Mouse (Mus musculus): ENCODE measurements around the gene Snd1.
"Not testable (repeated sequence)": the region's sequence is repeated elsewhere in the genome, so short reads cannot be mapped to it uniquely, and the experiment has no call there.

Gene Snd1

DNA sequence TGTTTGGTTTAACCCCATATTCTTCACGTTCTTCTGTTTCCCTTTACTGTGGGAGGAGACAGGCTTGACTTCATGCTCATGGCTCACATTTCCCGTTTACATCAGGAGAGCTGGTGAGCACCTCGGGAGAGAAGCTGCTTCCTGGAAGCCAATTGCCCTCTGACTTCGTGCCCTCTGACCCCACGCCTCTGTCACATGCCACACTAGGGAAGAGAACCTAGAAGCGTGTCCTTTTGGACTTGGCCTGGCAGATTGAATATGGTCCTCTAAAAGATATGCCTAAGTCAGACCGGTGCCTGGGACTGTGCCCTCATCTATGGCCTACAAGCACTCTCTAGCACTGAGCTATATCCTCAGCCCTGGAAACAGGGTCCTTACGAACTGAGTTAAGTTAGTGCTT, 430.4 kb downstream of the Snd1 start:
- DNase-seq (ENCODE audit: low spot score), result no peak

- DNase-seq (ENCODE audit: low spot score), result no peak
Observed at GRCm38 (mm10) chr6:28909866-28910265, 434.9 kb downstream of the Snd1 start.

GRCm38 (mm10) chr6:28914981-28915380, 440.0 kb downstream of the Snd1 start:
- no peak for DNase-seq (ENCODE audit: low spot score)

DNA sequence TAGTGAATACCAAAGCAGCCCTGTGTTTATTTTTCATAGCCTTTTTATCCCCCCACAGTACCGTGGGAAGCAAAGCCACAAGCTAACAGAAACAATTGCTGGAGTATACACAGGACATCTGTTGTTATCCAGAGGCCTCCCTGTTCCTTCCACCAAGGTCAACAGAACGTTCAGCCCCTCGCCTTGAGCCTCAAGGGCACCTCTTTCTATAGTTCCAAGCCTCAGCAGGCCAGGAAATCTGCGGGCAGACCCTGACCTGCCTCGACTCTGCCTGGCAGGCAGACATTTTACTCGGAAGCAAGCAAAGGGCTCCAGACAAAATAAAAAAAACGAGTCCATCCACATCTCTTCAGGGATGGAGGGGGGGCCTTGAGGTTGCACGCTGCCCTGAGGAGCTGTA, 441.7 kb downstream of the Snd1 start:
- DNase-seq (ENCODE audit: low spot score), result peak; percentile 74

GRCm38 (mm10) chr6:28919346-28919745, 444.4 kb downstream of the Snd1 start:
- no peak for DNase-seq (ENCODE audit: low spot score)

GRCm38 (mm10) chr6:28922371-28922770, 447.4 kb downstream of the Snd1 start:
- DNase-seq (ENCODE audit: low spot score), result no peak

GRCm38 (mm10) chr6:28923091-28923824, 448.3 kb downstream of the Snd1 start:
- no peak for DNase-seq (ENCODE audit: low spot score)

DNA sequence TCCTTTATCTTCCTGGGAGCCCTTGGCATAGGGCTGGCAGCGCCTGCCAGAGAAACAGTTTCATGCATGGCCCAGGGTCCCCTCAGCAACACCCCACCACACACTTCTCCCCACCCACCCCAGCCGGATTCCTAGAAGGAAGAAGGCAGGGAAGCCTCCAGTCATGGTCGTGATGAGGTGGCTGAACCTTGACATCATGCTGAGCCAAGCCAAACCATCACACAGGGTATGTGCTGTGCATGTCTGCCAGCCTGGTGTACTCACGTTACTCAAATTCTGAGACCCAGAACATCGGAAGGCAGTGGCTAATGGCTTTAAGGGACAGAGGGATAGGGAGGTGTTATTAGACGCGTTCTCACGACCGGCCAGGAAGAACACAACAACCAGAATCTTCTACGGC, 448.9 kb downstream of the Snd1 start:
- DNase-seq (ENCODE audit: low spot score), result no peak

- DNase-seq (ENCODE audit: low spot score), result not testable (repeated sequence)
Observed at GRCm38 (mm10) chr6:28927987-28928386, 453.0 kb downstream of the Snd1 start.

DNA sequence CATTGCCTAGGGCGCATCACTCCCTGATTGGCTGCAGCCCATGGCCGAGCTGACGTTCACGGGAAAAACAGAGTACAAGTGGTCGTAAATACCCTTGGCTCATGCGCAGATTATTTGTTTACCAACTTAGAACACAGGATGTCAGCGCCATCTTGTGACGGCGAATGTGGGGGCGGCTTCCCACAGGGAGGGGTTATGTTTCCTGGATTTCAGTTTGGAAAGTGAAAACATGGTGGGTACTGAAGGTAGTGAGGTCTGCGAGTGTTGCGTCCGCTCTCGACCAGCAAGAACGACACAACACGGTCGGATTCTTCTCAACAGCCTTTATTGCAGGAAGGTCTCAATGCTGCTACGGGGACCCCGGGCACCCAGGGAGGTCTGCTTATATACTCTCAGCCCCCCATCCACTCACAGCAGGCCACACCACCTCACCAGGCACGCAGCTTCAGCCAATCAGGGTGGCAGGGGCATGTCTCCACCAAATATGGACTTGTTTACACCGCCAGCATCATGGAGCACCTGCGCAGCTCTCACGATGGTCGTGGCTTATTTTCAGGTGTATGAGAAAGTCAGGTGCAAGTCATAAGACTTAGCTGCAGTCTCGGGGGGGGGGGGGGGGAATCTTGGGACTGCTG, 454.3 kb downstream of the Snd1 start:
- DNase-seq (ENCODE audit: low spot score), result not testable (repeated sequence)

- DNase-seq (ENCODE audit: low spot score), result no peak
Observed at GRCm38 (mm10) chr6:28931234-28931633, 456.3 kb downstream of the Snd1 start.

DNA sequence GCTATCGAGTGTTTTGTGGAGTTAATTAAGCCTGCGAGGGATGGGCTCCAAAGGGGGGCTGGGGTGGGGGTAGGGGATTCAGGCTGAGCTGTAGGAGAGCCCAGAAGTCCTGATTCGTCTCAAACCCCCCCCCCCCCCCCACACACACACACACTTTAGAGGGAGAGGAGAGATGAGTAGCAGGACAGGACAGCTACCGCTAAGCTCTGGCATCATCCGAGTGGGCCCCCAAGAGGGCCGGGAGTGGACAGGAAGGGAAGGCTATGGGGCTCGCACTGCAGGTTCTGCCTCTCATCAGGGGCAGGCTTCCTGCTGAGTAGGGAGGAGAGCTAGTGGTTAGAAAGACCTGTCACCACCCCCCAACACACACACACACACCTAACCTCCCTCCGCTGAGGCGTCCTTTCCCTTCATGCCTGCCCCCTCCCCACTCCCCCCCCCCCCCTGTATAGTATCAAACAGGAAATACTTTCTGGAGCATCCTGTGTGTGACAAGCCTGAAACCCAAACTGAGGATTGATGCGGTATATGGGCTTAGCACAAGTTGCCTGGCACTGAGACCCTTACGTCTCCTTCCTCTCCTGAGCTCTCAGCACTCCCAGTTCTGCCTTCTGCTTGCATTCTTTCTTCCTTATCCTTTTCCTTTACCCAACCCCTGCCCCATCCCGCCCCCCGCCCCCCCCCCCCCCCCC, 456.8 kb downstream of the Snd1 start:
- no peak for DNase-seq (ENCODE audit: low spot score)

- DNase-seq (ENCODE audit: low spot score), result no peak
Observed at GRCm38 (mm10) chr6:28932328-28932937, 457.5 kb downstream of the Snd1 start.

DNA sequence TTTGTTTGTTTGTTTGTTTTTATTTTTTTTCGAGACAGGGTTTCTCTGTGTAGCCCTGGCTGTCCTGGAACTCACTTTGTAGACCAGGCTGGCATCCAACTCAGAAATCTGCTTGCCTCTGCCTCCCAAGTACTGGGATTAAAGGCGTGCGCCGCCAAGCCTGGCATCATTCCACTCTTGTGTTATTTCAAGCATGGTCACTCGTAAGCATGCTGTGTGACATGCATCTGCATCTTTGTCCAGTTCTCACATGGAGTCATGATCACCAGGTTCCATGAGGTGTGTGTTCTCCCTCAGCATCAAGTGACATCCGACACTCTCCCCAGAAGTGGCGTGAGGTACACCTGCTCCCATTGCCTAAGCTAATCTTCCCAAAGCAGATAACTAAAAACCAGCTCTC, 460.8 kb downstream of the Snd1 start:
- no peak for DNase-seq (ENCODE audit: low spot score)

- DNase-seq (ENCODE audit: low spot score), result no peak
Observed at GRCm38 (mm10) chr6:28947254-28947653, 472.3 kb downstream of the Snd1 start.

DNA sequence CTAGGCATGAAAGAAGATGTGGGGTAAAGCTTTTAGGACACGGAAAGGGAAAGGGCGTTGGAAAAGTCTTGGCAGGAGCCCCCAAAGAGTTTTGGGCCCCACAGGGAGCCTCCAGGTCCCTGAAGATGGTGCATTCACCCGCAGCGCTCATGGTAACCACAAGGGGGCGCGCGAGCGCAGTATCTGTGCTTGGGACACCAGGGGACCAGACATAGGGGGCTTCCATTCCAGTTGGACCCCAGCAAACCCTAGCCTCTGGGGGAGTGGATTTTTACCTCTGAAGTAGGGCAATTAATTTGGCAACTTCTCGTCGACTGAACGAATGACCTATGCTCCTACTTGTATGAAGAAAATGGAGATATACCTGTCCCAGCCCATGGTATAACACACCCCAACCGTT, 474.3 kb downstream of the Snd1 start:
- peak; percentile 77 for DNase-seq (ENCODE audit: low spot score)

DNA sequence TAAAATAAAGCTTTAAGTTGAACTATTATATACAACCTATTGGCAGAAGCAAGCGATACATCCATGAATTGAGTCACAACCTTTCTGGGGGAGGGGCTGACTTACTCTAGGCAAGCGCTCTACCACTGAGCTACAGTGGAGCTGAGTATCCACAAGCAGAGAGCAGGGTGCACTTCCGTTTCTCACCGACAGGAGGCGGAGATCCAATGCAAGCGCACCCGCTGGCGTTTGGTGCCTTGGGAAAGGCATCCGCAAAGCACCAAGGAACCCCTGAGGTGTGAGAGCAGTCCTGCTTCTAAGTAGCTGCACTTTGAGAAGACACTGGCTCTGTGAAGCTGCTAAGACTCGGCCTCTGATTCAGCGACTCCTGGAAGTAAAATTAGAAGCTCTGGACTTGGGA, 480.6 kb downstream of the Snd1 start:
- DNase-seq (ENCODE audit: low spot score), result peak; percentile 51

DNA sequence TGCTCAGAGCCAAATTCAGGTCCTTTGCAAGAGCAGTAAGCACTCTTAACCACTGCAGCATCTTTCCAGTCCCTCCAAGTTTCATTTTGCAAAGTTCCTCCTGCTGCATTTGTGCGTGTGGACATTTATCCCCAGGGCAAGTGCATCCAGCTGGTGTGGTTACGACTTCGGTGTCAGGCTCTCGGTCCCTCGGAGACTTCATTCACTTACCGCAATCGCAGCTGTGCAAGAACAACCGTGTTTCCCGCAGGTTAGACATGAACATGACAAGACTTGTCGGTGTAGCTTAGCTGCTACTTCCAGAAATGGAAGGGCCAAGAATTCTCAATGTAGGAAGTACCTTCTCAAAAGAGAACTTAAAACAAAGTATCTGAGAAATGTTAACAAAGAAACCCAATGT, 482.5 kb downstream of the Snd1 start:
- DNase-seq (ENCODE audit: low spot score), result no peak

DNA sequence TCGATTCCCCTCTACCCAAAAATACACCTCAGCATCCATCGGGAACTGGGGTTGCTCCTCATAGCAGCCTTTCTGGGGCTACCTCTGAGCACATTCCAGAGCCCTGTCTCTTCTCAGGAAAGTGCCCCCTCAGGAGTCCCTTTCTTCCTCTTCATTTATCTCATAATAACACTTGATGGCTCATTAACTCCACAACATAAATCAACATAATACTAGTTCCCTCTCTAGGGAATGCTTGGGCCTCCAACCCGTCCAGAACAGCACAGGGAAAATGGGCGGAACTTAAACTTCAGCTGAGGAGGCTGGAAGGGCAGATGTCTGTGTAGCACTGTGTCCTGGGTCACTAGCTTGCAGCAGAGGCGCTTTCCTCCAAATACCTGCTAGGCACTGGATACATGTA, 488.2 kb downstream of the Snd1 start:
- no peak for DNase-seq (ENCODE audit: low spot score)

DNA sequence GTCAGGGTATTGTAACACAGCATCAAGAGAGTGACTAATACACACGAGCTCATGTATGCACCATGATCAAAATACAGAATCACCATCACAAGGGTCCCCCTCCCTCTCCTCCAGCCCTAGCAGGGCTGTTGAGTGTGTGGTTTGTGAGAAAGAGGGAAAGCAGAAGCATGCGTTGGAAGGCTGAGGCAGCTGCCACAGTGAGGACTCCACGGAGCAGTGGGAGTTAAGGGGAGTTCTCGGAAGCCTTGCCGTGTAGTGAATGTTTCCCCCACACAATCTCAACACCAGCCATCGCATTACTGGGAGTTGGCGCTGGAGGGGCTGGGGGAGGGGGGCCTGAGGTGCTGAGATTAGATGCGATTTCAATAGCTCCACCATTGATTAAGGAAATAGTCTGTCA, 490.3 kb downstream of the Snd1 start:
- no peak for DNase-seq (ENCODE audit: low spot score)

- no peak for DNase-seq (ENCODE audit: low spot score)
Observed at GRCm38 (mm10) chr6:28969615-28970014, 494.7 kb downstream of the Snd1 start.

DNA sequence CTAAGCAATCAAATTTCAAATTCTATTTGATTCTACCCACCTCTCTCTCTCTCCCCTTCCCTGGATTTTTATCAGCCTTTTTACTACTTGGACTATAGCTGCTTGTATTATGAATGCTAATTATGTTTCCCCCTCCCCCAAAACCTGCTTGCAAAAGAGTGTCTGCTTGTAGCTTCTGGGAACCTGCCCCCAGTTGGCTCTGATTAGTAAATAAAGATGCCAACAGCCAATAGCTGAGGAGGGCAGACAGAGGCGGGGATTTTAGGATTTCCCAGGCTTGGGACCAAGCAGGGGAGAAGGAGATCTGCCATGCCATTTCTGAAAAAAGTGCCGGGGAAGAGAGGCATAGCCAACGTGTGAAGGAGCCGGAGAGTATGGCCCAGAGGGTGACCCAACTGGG, 495.8 kb downstream of the Snd1 start:
- no peak for DNase-seq (ENCODE audit: low spot score)

DNA sequence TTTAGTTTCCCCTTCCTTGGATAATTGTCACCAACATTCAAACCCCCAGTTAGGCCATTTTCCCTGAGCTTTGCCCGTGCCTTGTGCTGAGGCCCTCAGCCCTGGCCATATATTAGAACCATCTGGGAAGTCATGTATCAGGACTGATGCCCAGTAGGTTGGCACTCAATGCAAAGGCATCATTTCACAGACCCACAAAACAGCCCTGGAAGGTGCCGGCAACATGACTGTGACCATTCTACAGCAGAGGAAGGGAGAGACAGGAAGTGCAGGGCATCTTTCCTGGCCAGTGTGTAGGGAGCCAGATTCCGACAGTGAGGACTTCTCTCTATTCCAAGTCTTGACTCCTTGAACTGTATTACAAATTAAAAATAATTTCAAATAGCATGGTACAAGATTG, 499.6 kb downstream of the Snd1 start:
- no peak for DNase-seq (ENCODE audit: low spot score)
